Mouse (Mus musculus): ENCODE results near the gene Dagla. TPM values are rescaled to one million over a fixed set of nuclear protein-coding genes. Genes with fewer than 3 reads are reported as not detected.
A peak's percentile ranks its signal among the peaks of the same experiment; 100 is the strongest.

Gene Dagla
- polyA plus RNA-seq (2012; rRNA removed): 8.1 and 11.1 TPM in 2 replicates
- 2.4 and 2.8 TPM in 2 replicates for polyA plus RNA-seq (2014; fragmentation: Nextera tagmentation; extraction: Ambion mirVana)

DNA sequence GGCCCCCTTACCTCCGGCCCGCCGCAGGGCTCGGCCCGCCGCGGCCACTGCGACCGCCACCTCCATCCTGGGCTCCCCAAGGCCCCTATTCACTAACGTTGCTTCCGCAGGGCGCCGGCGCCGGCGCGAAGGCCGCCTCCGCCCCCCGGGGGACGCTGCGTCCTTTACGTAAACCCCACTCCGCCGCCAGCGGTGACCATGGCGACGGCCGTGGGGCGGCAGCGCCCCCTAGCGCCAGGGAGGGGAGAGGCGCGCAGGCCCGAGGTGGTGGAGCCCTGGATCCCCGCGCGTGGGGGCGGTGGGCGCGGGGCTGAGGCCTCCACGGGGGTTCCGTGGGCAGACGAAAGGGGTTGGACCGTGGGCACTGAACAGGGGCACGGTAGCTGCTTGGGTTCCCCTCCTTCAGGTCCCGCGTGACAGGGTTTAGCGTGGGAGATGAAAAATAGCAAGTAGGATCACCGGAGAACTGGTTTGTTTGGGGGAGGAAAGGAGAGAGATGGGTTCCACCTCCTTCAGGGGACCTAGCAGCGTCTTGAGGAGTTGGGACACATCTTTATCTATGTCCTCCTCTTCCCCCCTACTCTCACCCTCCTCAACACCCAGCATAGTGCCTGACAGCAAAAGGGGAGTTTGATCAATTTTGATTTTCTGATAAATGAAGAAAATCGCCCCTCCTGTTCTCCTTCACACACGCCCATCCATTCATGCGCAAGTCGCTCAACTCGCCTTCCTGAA lies at the start of gene Dagla:
Gene Dagla, minus strand, starts transcription at position 68 of the 735 bp plus-strand sequence.
- H3K4me3 ChIP-seq (replicated peaks; ENCODE audit: low read length): peak within 1 kb of the TSS; percentile 73
- no peaks in the 10 kb centered on the region for H3K36me3 ChIP-seq (ENCODE audit: control insufficient read depth, insufficient read depth, low read length)
- no peaks in the 10 kb centered on the region for H3K9me3 ChIP-seq (ENCODE audit: control insufficient read depth, low read length)
- peak within 1 kb of the TSS; percentile 99 for H3K4me2 ChIP-seq (replicated peaks; ENCODE audit: low read depth, low read length, severe bottlenecking)
- peaks cover 21% of the 10 kb centered on the region for H3K4me1 ChIP-seq (ENCODE audit: control insufficient read depth, insufficient read depth, low read length)
- DNase-seq (ENCODE audit: low spot score) (peak; percentile 47), ATAC-seq (ENCODE audit: low FRiP score, low read depth) (peak; percentile 82)
- H3K9ac ChIP-seq (ENCODE audit: low read depth, low read length, severe bottlenecking): peak within 1 kb of the TSS; percentile 81
- no peak within 1 kb of the TSS for H3K27ac ChIP-seq (replicated peaks; ENCODE audit: low read depth, low read length)
- H3K27me3 ChIP-seq (ENCODE audit: control insufficient read depth, insufficient read depth, low read length): 0 out of 2 replicates have a peak, but pooled peaks cover 5% of the 10 kb centered on the region
- 7% methylated on average over 50 of the region's 56 CpGs for WGBS
- 0 out of 2 replicates have a peak, but pooled peaks have one; percentile 28 for TF ChIP-seq POLR2A (IDR thresholded peaks at IDR 0.05; ENCODE audit: borderline replicate concordance, extremely low read depth, insufficient read depth, insufficient read length)

- no peak for ATAC-seq (ENCODE audit: low FRiP score, low read depth)
- no peak for DNase-seq (ENCODE audit: low spot score)
- Histone ChIP-seq H3K27me3 (ENCODE audit: control insufficient read depth, insufficient read depth, low read length) (no peaks in the 10 kb centered on the region), H3K36me3 (ENCODE audit: control insufficient read depth, insufficient read depth, low read length) (no peaks in the 10 kb centered on the region), H3K4me1 (ENCODE audit: control insufficient read depth, insufficient read depth, low read length) (no peaks in the 10 kb centered on the region), H3K4me2 (replicated peaks; ENCODE audit: low read depth, low read length, severe bottlenecking) (no peak overlapping the region), H3K9me3 (ENCODE audit: control insufficient read depth, low read length) (no peaks in the 10 kb centered on the region), H3K27ac (replicated peaks; ENCODE audit: low read depth, low read length) (no peak overlapping the region), H3K4me3 (replicated peaks; ENCODE audit: low read length) (no peak overlapping the region), H3K9ac (ENCODE audit: low read depth, low read length, severe bottlenecking) (no peak overlapping the region)
- WGBS: 84% methylated on average over 7 of the region's 7 CpGs
- TF ChIP-seq POLR2A (IDR thresholded peaks at IDR 0.05; ENCODE audit: borderline replicate concordance, extremely low read depth, insufficient read depth, insufficient read length): no peak
These were observed 47.5 kb upstream of the Dagla start for GRCm38 (mm10) chr19:10352218-10352617.

- no peak overlapping the region for H3K4me3 ChIP-seq (replicated peaks; ENCODE audit: low read length)
- ATAC-seq (ENCODE audit: low FRiP score, low read depth): no peak
- no peak for DNase-seq (ENCODE audit: low spot score)
These were observed 43.1 kb upstream of the Dagla start for GRCm38 (mm10) chr19:10347628-10348273.

GRCm38 (mm10) chr19:10345696-10346095 lies 41.0 kb upstream of the Dagla start:
- no peak for TF ChIP-seq POLR2A (IDR thresholded peaks at IDR 0.05; ENCODE audit: borderline replicate concordance, extremely low read depth, insufficient read depth, insufficient read length)
- no peaks in the 10 kb centered on the region for H3K27me3 ChIP-seq (ENCODE audit: control insufficient read depth, insufficient read depth, low read length)
- peaks cover 4% of the 10 kb centered on the region for H3K4me1 ChIP-seq (ENCODE audit: control insufficient read depth, insufficient read depth, low read length)
- WGBS: 38% methylated on average over 12 of the region's 12 CpGs
- no peak overlapping the region for H3K4me2 ChIP-seq (replicated peaks; ENCODE audit: low read depth, low read length, severe bottlenecking)
- DNase-seq (ENCODE audit: low spot score): no peak
- no peak overlapping the region for H3K9ac ChIP-seq (ENCODE audit: low read depth, low read length, severe bottlenecking)
- no peaks in the 10 kb centered on the region for H3K36me3 ChIP-seq (ENCODE audit: control insufficient read depth, insufficient read depth, low read length)
- no peak overlapping the region for H3K4me3 ChIP-seq (replicated peaks; ENCODE audit: low read length)
- no peak for ATAC-seq (ENCODE audit: low FRiP score, low read depth)
- no peaks in the 10 kb centered on the region for H3K9me3 ChIP-seq (ENCODE audit: control insufficient read depth, low read length)
- no peak overlapping the region for H3K27ac ChIP-seq (replicated peaks; ENCODE audit: low read depth, low read length)

More at GRCm38 (mm10) chr19:10347628-10348273, 43.1 kb upstream of the Dagla start:
- Histone ChIP-seq H3K4me2 (replicated peaks; ENCODE audit: low read depth, low read length, severe bottlenecking) (no peak overlapping the region), H3K4me1 (ENCODE audit: control insufficient read depth, insufficient read depth, low read length) (no peaks in the 10 kb centered on the region), H3K27ac (replicated peaks; ENCODE audit: low read depth, low read length) (no peak overlapping the region), H3K27me3 (ENCODE audit: control insufficient read depth, insufficient read depth, low read length) (no peaks in the 10 kb centered on the region), H3K36me3 (ENCODE audit: control insufficient read depth, insufficient read depth, low read length) (no peaks in the 10 kb centered on the region), H3K9me3 (ENCODE audit: control insufficient read depth, low read length) (no peaks in the 10 kb centered on the region), H3K9ac (ENCODE audit: low read depth, low read length, severe bottlenecking) (no peak overlapping the region)
- 55% methylated on average over 5 of the region's 5 CpGs for WGBS
- no peak for TF ChIP-seq POLR2A (IDR thresholded peaks at IDR 0.05; ENCODE audit: borderline replicate concordance, extremely low read depth, insufficient read depth, insufficient read length)

DNA sequence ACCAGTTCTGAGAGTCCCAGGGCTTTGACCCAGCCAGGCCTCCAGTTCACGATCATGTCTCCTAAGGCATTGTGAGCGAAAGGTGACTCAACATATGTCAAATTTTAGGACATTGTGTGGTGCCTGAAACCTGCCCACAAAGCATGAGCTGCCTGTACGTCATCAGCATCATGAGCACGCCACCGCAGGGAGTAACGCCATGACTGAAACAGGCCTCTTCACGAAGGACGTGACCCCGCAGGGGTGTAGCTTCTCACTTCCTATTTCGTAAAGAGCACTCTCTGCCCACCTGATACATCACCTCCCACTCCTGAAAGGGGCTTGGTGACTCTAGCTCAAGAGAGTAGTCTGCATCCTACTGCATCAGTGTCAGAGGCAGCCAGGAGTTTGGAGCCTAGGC lies 39.2 kb upstream of the Dagla start:
- H3K9me3 ChIP-seq (ENCODE audit: control insufficient read depth, low read length): no peaks in the 10 kb centered on the region
- H3K4me3 ChIP-seq (replicated peaks; ENCODE audit: low read length): no peak overlapping the region
- peaks cover 7% of the 10 kb centered on the region for H3K4me1 ChIP-seq (ENCODE audit: control insufficient read depth, insufficient read depth, low read length)
- ATAC-seq (ENCODE audit: low FRiP score, low read depth) (no peak), DNase-seq (ENCODE audit: low spot score) (no peak)
- H3K36me3 ChIP-seq (ENCODE audit: control insufficient read depth, insufficient read depth, low read length): no peaks in the 10 kb centered on the region
- WGBS: 82% methylated on average over 10 of the region's 10 CpGs
- H3K9ac ChIP-seq (ENCODE audit: low read depth, low read length, severe bottlenecking): no peak overlapping the region
- no peak overlapping the region for H3K4me2 ChIP-seq (replicated peaks; ENCODE audit: low read depth, low read length, severe bottlenecking)
- no peak overlapping the region for H3K27ac ChIP-seq (replicated peaks; ENCODE audit: low read depth, low read length)
- H3K27me3 ChIP-seq (ENCODE audit: control insufficient read depth, insufficient read depth, low read length): no peaks in the 10 kb centered on the region
- TF ChIP-seq POLR2A (IDR thresholded peaks at IDR 0.05; ENCODE audit: borderline replicate concordance, extremely low read depth, insufficient read depth, insufficient read length): no peak

Data from limb, embryonic 14.5 days (tissue).